Mouse (Mus musculus) left cerebral cortex, postnatal 25 days (tissue): ENCODE data around the gene Klhdc8b. TPM values are rescaled to one million over a fixed set of nuclear protein-coding genes. Genes with fewer than 3 reads are reported as not detected.

Experiments used
- DNase-seq, 2 experiments: peaks; one replicate each; pipeline ENCODE4 v3.0.0; 2022; ENCODE audit warnings: low spot score in 2 of 2, mixed read lengths in 1 of 2
- intact Hi-C: fragments of 180-260 bp; cut with DNase I; formaldehyde crosslinking; loops from one replicate; pipeline ENCODE4 v1.15.1; 2025
- total RNA-seq, 2 experiments: library from RNA; stranded (reverse); gene quantifications; 2 replicates each; pipeline ENCODE4 v1.2.3; 2021

Gene Klhdc8b
- 10 to 100 TPM; 30.3 to 36.7 TPM for total RNA-seq

GRCm38 (mm10) chr9:108461181-108461631 lies at the start of gene Klhdc8b:
Gene Klhdc8b (minus strand): TSS chr9:108461581.
- DNase-seq: no peak
- intact Hi-C loops: no loop called here

GRCm38 (mm10) chr9:108508776-108509175 lies 47.4 kb upstream of the Klhdc8b start:
- no peak for DNase-seq
- intact Hi-C loops: loop anchor here (2.0 kb wide), 1 partner anchor 18 kb away; the partner anchor contains the start of gene Usp19

GRCm38 (mm10) chr9:108507619-108508434 lies 46.4 kb upstream of the Klhdc8b start, which contains the start of gene Qars:
Gene Qars (plus strand): TSS chr9:108507706.
- intact Hi-C loops: loop anchor here (2.0 kb wide), 1 partner anchor 17 kb away; the partner anchor contains the start of gene Usp19
- peak; percentile 93 to 98 for DNase-seq

GRCm38 (mm10) chr9:108506901-108507300 lies 45.5 kb upstream of the Klhdc8b start:
- DNase-seq: no peak
- intact Hi-C loops: no loop called here

GRCm38 (mm10) chr9:108499943-108500342 lies 38.6 kb upstream of the Klhdc8b start:
- intact Hi-C loops: no loop called here

GRCm38 (mm10) chr9:108499231-108499630 lies 37.9 kb upstream of the Klhdc8b start:
- DNase-seq: no peak
- intact Hi-C loops: no loop called here

More at GRCm38 (mm10) chr9:108499943-108500342, 38.6 kb upstream of the Klhdc8b start:
- no peak for DNase-seq

- intact Hi-C loops: no loop called here
- no peak for DNase-seq
Measured at GRCm38 (mm10) chr9:108494905-108495304, 33.5 kb upstream of the Klhdc8b start.

GRCm38 (mm10) chr9:108494146-108494825 lies 32.9 kb upstream of the Klhdc8b start:
- intact Hi-C loops: no loop called here
- no peak for DNase-seq

- no peak for DNase-seq
- intact Hi-C loops: no loop called here
Measured at GRCm38 (mm10) chr9:108493246-108493645, 31.9 kb upstream of the Klhdc8b start.

- intact Hi-C loops: no loop called here
- peak in 1 of 2 experiments; percentile 13 for DNase-seq
Measured at GRCm38 (mm10) chr9:108492043-108492750, 30.8 kb upstream of the Klhdc8b start.

- intact Hi-C loops: loop anchor here (2.0 kb wide), 1 partner anchor 18 kb away; no protein-coding TSS in a partner anchor
- DNase-seq: no peak
Measured at GRCm38 (mm10) chr9:108491286-108491580, 29.9 kb upstream of the Klhdc8b start.

- DNase-seq: peak; percentile 94 to 98
- intact Hi-C loops: loop anchor here (2.0 kb wide), 1 partner anchor 18 kb away; no protein-coding TSS in a partner anchor
Measured at GRCm38 (mm10) chr9:108490559-108491285, 29.3 kb upstream of the Klhdc8b start, which contains the start of gene Usp19. Gene Usp19 (plus strand): TSS chr9:108490602.

- no peak for DNase-seq
- intact Hi-C loops: loop anchor here (2.0 kb wide), 1 partner anchor 19 kb away; no protein-coding TSS in a partner anchor
Measured at GRCm38 (mm10) chr9:108489702-108490558, 28.5 kb upstream of the Klhdc8b start.

- DNase-seq: no peak
- intact Hi-C loops: no loop called here
Measured at GRCm38 (mm10) chr9:108489215-108489614, 27.8 kb upstream of the Klhdc8b start.

- intact Hi-C loops: no loop called here
- DNase-seq: no peak
Measured at GRCm38 (mm10) chr9:108488403-108488802, 27.0 kb upstream of the Klhdc8b start.

- no peak for DNase-seq
- intact Hi-C loops: no loop called here
Measured at GRCm38 (mm10) chr9:108486973-108487530, 25.7 kb upstream of the Klhdc8b start.

GRCm38 (mm10) chr9:108485301-108485875 lies 24.0 kb upstream of the Klhdc8b start:
- intact Hi-C loops: no loop called here
- DNase-seq: no peak

- no peak for DNase-seq
- intact Hi-C loops: no loop called here
Measured at GRCm38 (mm10) chr9:108484021-108484420, 22.6 kb upstream of the Klhdc8b start.
